Mouse (Mus musculus) midbrain, embryonic 15.5 days (tissue): ENCODE data around the gene Trp53bp2. TPM values are rescaled to one million over a fixed set of nuclear protein-coding genes. Genes with fewer than 3 reads are reported as not detected.
A peak's percentile ranks its signal among the peaks of the same experiment; 100 is the strongest.

Source experiments
- ATAC-seq: fragments of 200-750 bp; cut with Nextera tagmentation; replicated peaks from 2 replicates; pipeline ENCODE4 v1.8.0; 2017; ENCODE audit warnings: moderate TSS enrichment
- H3K27ac ChIP-seq: fragments of 300-500 bp; sonication (generic); 2 replicates; pipeline ENCODE4 v1.5.1; 2015; ENCODE audit warnings: mild to moderate bottlenecking, inconsistent platforms
- H3K27me3 ChIP-seq: fragments of 300-500 bp; sonication (generic); replicated peaks from 2 replicates; pipeline ENCODE4 v1.6.1; 2015; ENCODE audit warnings: inconsistent platforms
- H3K36me3 ChIP-seq: fragments of 300-500 bp; sonication (generic); replicated peaks from 2 replicates; pipeline ENCODE4 v1.6.1; 2015; ENCODE audit warnings: inconsistent platforms
- H3K4me1 ChIP-seq: fragments of 300-500 bp; sonication (generic); 2 replicates; pipeline ENCODE4 v1.6.1; 2015; ENCODE audit warnings: inconsistent platforms
- H3K4me2 ChIP-seq: fragments of 300-500 bp; sonication (generic); 2 replicates; pipeline ENCODE4 v1.6.1; 2015; ENCODE audit warnings: inconsistent platforms, mild to moderate bottlenecking, moderate library complexity
- H3K4me3 ChIP-seq: fragments of 300-500 bp; sonication (generic); 2 replicates; pipeline ENCODE4 v1.5.1; 2015; ENCODE audit warnings: mild to moderate bottlenecking, inconsistent platforms
- H3K9ac ChIP-seq: fragments of 300-500 bp; sonication (generic); 2 replicates; pipeline ENCODE4 v1.6.1; 2015; ENCODE audit warnings: mild to moderate bottlenecking, inconsistent platforms
- H3K9me3 ChIP-seq: fragments of 300-500 bp; sonication (generic); 2 replicates; pipeline ENCODE4 v1.6.1; 2016; ENCODE audit warnings: inconsistent platforms
- WGBS: fragments of 180-500 bp; shearing (Covaris S2); methylation state at CpG from one replicate; pipeline ENCODE4 v1.1.7; 2015; ENCODE audit warnings: mixed read lengths; 5-methylcytosine and 5-hydroxymethylcytosine counted together
- polyA plus RNA-seq: library from polyadenylated mRNA; unstranded; fragments of >200 nt; fragmentation: Nextera tagmentation; extraction: Ambion mirVana; gene quantifications from 2 replicates; pipeline ENCODE4 v1.2.1, GENCODE M21; 2015

The Trp53bp2 gene
- polyA plus RNA-seq, 1 experiment from 2014 or later: 19.5 TPM

GRCm38 (mm10) chr1:182475005-182475796 lies 66.2 kb downstream of the Trp53bp2 start:
- ATAC-seq: no peak
- no peaks in the 10 kb centered on the region for H3K4me1 ChIP-seq
- H3K4me3 ChIP-seq: no peak overlapping the region
- no peak overlapping the region for H3K27ac ChIP-seq
- 87% methylated on average over 5 of the region's 5 CpGs for WGBS
- H3K9me3 ChIP-seq: no peaks in the 10 kb centered on the region
- H3K27me3 ChIP-seq: no peaks in the 10 kb centered on the region
- no peak overlapping the region for H3K4me2 ChIP-seq
- H3K36me3 ChIP-seq: peaks cover 45% of the 10 kb centered on the region
- no peak overlapping the region for H3K9ac ChIP-seq

GRCm38 (mm10) chr1:182478935-182479334 lies 70.0 kb downstream of the Trp53bp2 start:
- Histone ChIP-seq H3K4me3 (no peak overlapping the region), H3K27me3 (no peaks in the 10 kb centered on the region), H3K27ac (no peak overlapping the region), H3K9me3 (no peaks in the 10 kb centered on the region), H3K4me2 (no peak overlapping the region), H3K36me3 (peaks cover 47% of the 10 kb centered on the region), H3K9ac (no peak overlapping the region), H3K4me1 (no peaks in the 10 kb centered on the region)
- no peak for ATAC-seq
- WGBS: 88% methylated on average over 4 of the region's 4 CpGs

- Histone ChIP-seq H3K9me3 (no peaks in the 10 kb centered on the region), H3K4me2 (no peak overlapping the region), H3K4me1 (no peaks in the 10 kb centered on the region), H3K27ac (no peak overlapping the region), H3K4me3 (no peak overlapping the region), H3K36me3 (peaks cover 43% of the 10 kb centered on the region), H3K9ac (no peak overlapping the region), H3K27me3 (no peaks in the 10 kb centered on the region)
- WGBS: 95% methylated on average over 7 of the region's 7 CpGs
- ATAC-seq: no peak
Observed at GRCm38 (mm10) chr1:182481138-182481537, 72.2 kb downstream of the Trp53bp2 start.

- Histone ChIP-seq H3K9ac (no peak overlapping the region), H3K27me3 (no peaks in the 10 kb centered on the region), H3K4me2 (no peak overlapping the region), H3K4me1 (no peaks in the 10 kb centered on the region), H3K9me3 (no peaks in the 10 kb centered on the region), H3K27ac (no peak overlapping the region), H3K4me3 (no peak overlapping the region), H3K36me3 (peaks cover 43% of the 10 kb centered on the region)
- ATAC-seq: no peak
- WGBS: 90% methylated on average over 10 of the region's 10 CpGs
Observed at GRCm38 (mm10) chr1:182481646-182482295, 72.8 kb downstream of the Trp53bp2 start.

GRCm38 (mm10) chr1:182482991-182483909 lies 74.3 kb downstream of the Trp53bp2 start:
- no peak for ATAC-seq
- no peak overlapping the region for H3K4me3 ChIP-seq
- H3K4me2 ChIP-seq: no peak overlapping the region
- no peak overlapping the region for H3K27ac ChIP-seq
- WGBS: 87% methylated on average over 14 of the region's 14 CpGs
- no peaks in the 10 kb centered on the region for H3K27me3 ChIP-seq
- peaks cover 43% of the 10 kb centered on the region for H3K36me3 ChIP-seq
- H3K9me3 ChIP-seq: no peaks in the 10 kb centered on the region
- no peaks in the 10 kb centered on the region for H3K4me1 ChIP-seq
- H3K9ac ChIP-seq: no peak overlapping the region

GRCm38 (mm10) chr1:182483910-182484274 lies 74.9 kb downstream of the Trp53bp2 start:
- 93% methylated on average over 12 of the region's 12 CpGs for WGBS
- ATAC-seq: no peak
- Histone ChIP-seq H3K4me2 (no peak overlapping the region), H3K36me3 (peaks cover 46% of the 10 kb centered on the region), H3K27me3 (no peaks in the 10 kb centered on the region), H3K9me3 (no peaks in the 10 kb centered on the region), H3K4me3 (no peak overlapping the region), H3K4me1 (no peaks in the 10 kb centered on the region), H3K9ac (no peak overlapping the region), H3K27ac (no peak overlapping the region)

GRCm38 (mm10) chr1:182488503-182488902 lies 79.5 kb downstream of the Trp53bp2 start:
- no peak for ATAC-seq
- Histone ChIP-seq H3K9me3 (no peaks in the 10 kb centered on the region), H3K4me2 (no peak overlapping the region), H3K4me1 (peaks cover 8% of the 10 kb centered on the region), H3K27me3 (no peaks in the 10 kb centered on the region), H3K9ac (no peak overlapping the region), H3K27ac (no peak overlapping the region), H3K36me3 (peaks cover 21% of the 10 kb centered on the region; the same call in 1 of the 2 replicates), H3K4me3 (no peak overlapping the region)
- 95% methylated on average over 10 of the region's 10 CpGs for WGBS

GRCm38 (mm10) chr1:182489803-182490452 lies 81.0 kb downstream of the Trp53bp2 start:
- Histone ChIP-seq H3K9ac (no peak overlapping the region), H3K36me3 (peaks cover 19% of the 10 kb centered on the region; the same call in 1 of the 2 replicates), H3K4me2 (peak overlapping the region; percentile 58), H3K27ac (peak overlapping the region; percentile 72), H3K4me3 (peak overlapping the region; percentile 23), H3K9me3 (no peaks in the 10 kb centered on the region), H3K27me3 (no peaks in the 10 kb centered on the region), H3K4me1 (peaks cover 13% of the 10 kb centered on the region)
- WGBS: 9% methylated on average over 21 of the region's 21 CpGs
- peak; percentile 96 for ATAC-seq

GRCm38 (mm10) chr1:182490568-182490967 lies 81.6 kb downstream of the Trp53bp2 start:
- Histone ChIP-seq H3K27ac (no peak overlapping the region), H3K36me3 (peaks cover 13% of the 10 kb centered on the region; the same call in 1 of the 2 replicates), H3K4me2 (no peak overlapping the region), H3K4me3 (no peak overlapping the region), H3K9me3 (no peaks in the 10 kb centered on the region), H3K9ac (no peak overlapping the region), H3K27me3 (no peaks in the 10 kb centered on the region), H3K4me1 (peaks cover 13% of the 10 kb centered on the region)
- peak; percentile 13; the same call in 1 of the 2 replicates for ATAC-seq
- WGBS: 81% methylated on average over 7 of the region's 7 CpGs

- no peak for ATAC-seq
- H3K4me3 ChIP-seq: no peak overlapping the region
- 89% methylated on average over 6 of the region's 6 CpGs for WGBS
- H3K4me1 ChIP-seq: peaks cover 13% of the 10 kb centered on the region
- H3K27me3 ChIP-seq: no peaks in the 10 kb centered on the region
- no peak overlapping the region for H3K4me2 ChIP-seq
- no peak overlapping the region for H3K27ac ChIP-seq
- H3K9ac ChIP-seq: no peak overlapping the region
- peaks cover 8% of the 10 kb centered on the region; the same call in 1 of the 2 replicates for H3K36me3 ChIP-seq
- no peaks in the 10 kb centered on the region for H3K9me3 ChIP-seq
Observed at GRCm38 (mm10) chr1:182491839-182492238, 82.9 kb downstream of the Trp53bp2 start.

- WGBS: 77% methylated on average over 17 of the region's 17 CpGs
- no peak overlapping the region for H3K9ac ChIP-seq
- H3K4me1 ChIP-seq: peaks cover 13% of the 10 kb centered on the region
- H3K27me3 ChIP-seq: no peaks in the 10 kb centered on the region
- no peaks in the 10 kb centered on the region for H3K9me3 ChIP-seq
- H3K36me3 ChIP-seq: no peaks in the 10 kb centered on the region
- no peak overlapping the region for H3K4me3 ChIP-seq
- no peak overlapping the region for H3K4me2 ChIP-seq
- no peak overlapping the region for H3K27ac ChIP-seq
- no peak for ATAC-seq
Observed at GRCm38 (mm10) chr1:182494285-182495145, 85.5 kb downstream of the Trp53bp2 start.
